Mouse (Mus musculus): ENCODE measurements around the gene Nupl1.

DNA sequence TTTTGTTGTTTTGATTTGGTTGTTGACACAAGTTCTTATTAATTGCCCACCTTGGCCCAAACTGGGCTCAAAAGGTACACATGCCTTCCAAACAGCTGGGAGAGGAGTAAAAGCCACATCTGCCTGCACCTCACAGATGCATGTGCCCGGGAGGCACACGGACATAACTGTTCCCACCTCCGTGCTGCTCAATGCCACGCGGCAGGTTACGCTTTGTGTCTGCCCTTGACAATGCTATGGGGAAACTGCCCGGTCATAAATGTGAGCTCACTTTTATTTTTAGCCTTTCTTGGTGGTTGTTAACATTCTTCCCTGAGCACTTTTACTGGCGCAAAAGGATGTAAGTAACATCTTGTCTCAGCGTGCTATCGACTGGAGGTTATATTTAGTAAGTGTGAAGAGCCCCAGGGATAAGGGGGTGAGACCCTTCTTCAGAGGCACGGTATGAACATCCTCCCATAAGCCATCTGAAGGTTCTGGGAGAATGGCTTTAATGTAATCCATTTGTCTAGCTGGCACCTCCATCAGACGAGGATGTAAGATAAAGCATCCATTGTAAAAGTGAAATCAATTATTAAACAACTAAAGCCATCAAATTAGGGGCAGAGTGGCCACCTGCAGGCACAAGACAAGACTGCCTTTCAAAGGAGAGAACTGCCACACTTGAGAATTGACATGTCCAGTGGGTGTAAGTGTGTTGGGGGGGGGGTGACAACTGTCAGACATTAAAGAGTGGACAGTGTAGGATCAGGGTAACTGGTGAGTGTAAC lies 78.8 kb downstream of the Nupl1 start:
- no peak for TF ChIP-seq POLR2A (IDR thresholded peaks at IDR 0.05; ENCODE audit: borderline replicate concordance, control insufficient read depth, low read depth, low read length)
- TF ChIP-seq CTCF (IDR thresholded peaks at IDR 0.05; ENCODE audit: control insufficient read depth, insufficient read depth, low read length), result no peak
